Mouse (Mus musculus) forebrain, embryonic 15.5 days (tissue): Measurements from ENCODE around the gene Rnf10. TPM values are rescaled to one million over a fixed set of nuclear protein-coding genes. Genes with fewer than 3 reads are reported as not detected.
"Not testable (repeated sequence)": the region's sequence is repeated elsewhere in the genome, so short reads cannot be mapped to it uniquely, and the experiment has no call there.

Source experiments
- ATAC-seq: fragments of 200-750 bp; cut with Nextera tagmentation; replicated peaks from 2 replicates; pipeline ENCODE4 v1.8.0; 2017; ENCODE audit warnings: mild to moderate bottlenecking, moderate TSS enrichment, moderate library complexity
- H3K27ac ChIP-seq: fragments of 300-500 bp; sonication (generic); replicated peaks from 2 replicates; pipeline ENCODE4 v1.5.1; 2015; ENCODE audit warnings: mild to moderate bottlenecking, inconsistent platforms
- H3K27me3 ChIP-seq: fragments of 300-500 bp; sonication (generic); 2 replicates; pipeline ENCODE4 v1.6.1; 2015; ENCODE audit warnings: inconsistent platforms
- H3K36me3 ChIP-seq: fragments of 300-500 bp; sonication (generic); 2 replicates; pipeline ENCODE4 v1.6.1; 2015; ENCODE audit warnings: mild to moderate bottlenecking, inconsistent platforms
- H3K4me1 ChIP-seq: fragments of 300-500 bp; sonication (generic); 2 replicates; pipeline ENCODE4 v1.6.1; 2015; ENCODE audit warnings: inconsistent platforms
- H3K4me2 ChIP-seq: fragments of 300-500 bp; sonication (generic); replicated peaks from 2 replicates; pipeline ENCODE4 v1.6.1; 2015; ENCODE audit warnings: mild to moderate bottlenecking, inconsistent platforms
- H3K4me3 ChIP-seq: fragments of 300-500 bp; sonication (generic); 2 replicates; pipeline ENCODE4 v1.5.1; 2015; ENCODE audit warnings: mild to moderate bottlenecking, inconsistent platforms
- H3K9ac ChIP-seq: fragments of 300-500 bp; sonication (generic); replicated peaks from 2 replicates; pipeline ENCODE4 v1.6.1; 2015; ENCODE audit warnings: mild to moderate bottlenecking, inconsistent platforms
- H3K9me3 ChIP-seq: fragments of 300-500 bp; sonication (generic); 2 replicates; pipeline ENCODE4 v1.6.1; 2016; ENCODE audit warnings: inconsistent platforms
- WGBS: fragments of 180-500 bp; shearing (Covaris S2); methylation state at CpG from one replicate; pipeline ENCODE4 v1.1.7; 2015; ENCODE audit warnings: mixed read lengths; 5-methylcytosine and 5-hydroxymethylcytosine counted together
- polyA plus RNA-seq: library from polyadenylated mRNA; unstranded; fragments of >200 nt; fragmentation: Nextera tagmentation; extraction: Ambion mirVana; gene quantifications from 2 replicates; pipeline ENCODE4 v1.2.1, GENCODE M21; 2015

Rnf10 gene
- 185 and 191 TPM in 2 replicates for polyA plus RNA-seq

DNA sequence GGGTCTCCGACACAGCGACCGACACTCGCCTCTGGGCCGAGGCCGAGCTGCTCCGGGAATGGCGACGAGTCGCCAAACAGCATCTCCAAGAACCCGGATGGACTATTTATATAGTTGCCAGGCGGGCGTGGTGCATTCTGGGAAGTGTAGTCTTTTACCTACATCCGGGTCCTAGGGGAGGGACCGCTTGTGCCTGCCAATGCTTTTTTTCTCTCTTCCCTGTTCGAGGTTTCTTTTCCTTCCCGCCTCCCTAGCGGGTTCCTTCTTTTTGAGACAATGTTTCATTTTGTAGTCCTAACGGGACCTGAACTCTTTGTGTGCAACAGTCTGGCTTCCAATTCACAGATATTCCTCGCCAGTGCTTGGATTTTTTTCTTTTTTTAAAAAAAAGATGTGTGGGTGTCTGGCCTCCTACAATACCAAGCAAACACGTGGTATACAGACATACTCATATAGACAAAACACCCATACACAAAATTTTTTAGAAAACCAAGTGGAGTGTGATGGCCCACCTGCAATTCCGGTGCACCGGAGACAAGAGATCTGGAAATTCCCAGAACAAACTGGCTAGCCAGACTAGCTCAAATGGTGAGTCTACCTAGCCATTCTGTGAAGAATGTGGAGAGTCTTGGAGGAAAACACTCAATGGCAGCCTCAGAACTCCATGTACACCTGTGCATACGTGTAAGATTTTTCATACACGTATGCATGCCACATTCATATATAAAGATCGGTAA, at the start of gene Rnf10:
Rnf10 (minus strand) TSS at position 87 of the 737 bp plus-strand sequence.
- Histone ChIP-seq H3K27ac (peak within 1 kb of the TSS; percentile 90), H3K36me3 (0 out of 2 replicates have a peak, but pooled peaks cover 8% of the 10 kb centered on the region), H3K4me2 (peak within 1 kb of the TSS; percentile 66), H3K4me3 (peak within 1 kb of the TSS; percentile 94), H3K9ac (peak within 1 kb of the TSS; percentile 95), H3K4me1 (peaks cover 44% of the 10 kb centered on the region), H3K27me3 (no peaks in the 10 kb centered on the region), H3K9me3 (no peaks in the 10 kb centered on the region)
- 12% methylated on average over 26 of the region's 26 CpGs for WGBS
- peak; percentile 88 for ATAC-seq

DNA sequence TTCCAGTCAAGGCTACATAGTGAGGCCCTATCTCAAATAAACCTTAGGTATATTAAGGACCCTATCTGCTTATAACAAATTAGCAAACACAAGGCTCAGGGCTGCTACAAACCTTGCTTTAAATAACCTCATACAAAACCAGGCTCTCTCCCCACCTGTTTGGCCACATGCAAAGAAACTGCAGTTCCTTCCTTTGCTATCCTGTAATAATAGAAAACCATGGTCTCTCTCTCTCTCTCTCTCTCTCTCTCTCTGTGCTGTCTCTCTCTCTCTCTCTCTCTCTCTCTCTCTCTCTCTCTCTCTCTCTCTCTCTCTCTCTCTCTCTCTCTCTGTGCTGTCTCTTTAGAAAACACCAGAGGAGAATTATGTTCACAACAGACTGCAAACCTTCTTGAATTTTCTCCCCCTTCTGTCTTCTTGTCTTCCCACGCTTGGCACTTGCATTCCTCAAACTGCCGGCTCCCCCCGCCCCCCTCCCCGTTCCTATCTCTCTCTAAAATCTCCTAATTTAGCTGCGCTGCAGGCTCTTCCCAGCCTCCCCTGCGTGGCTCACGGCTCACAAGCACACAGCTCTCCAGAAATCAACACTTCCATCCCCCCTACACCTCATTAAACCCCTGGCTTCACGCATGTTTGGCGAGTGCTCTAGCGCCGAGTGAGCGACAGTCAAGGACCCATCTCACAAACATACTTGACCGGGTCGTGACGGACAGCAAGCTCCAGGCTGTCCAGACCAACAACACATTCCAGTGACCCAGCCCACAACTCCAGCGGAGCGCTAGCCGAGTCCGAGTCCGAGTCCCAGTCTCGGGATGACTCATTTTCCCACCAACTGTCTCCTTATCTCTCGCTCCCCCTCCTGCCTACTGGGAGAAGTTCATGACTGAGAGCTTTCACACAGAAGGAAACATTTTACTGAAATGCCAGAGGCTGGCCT, 46.6 kb upstream of the Rnf10 start:
- Histone ChIP-seq H3K4me2 (peak overlapping the region; percentile 79), H3K36me3 (no peaks in the 10 kb centered on the region), H3K4me1 (peaks cover 34% of the 10 kb centered on the region), H3K27me3 (no peaks in the 10 kb centered on the region), H3K4me3 (peak overlapping the region; percentile 43), H3K9ac (peak overlapping the region; percentile 51; the same call in 1 of the 2 replicates), H3K9me3 (no peaks in the 10 kb centered on the region), H3K27ac (peak overlapping the region; percentile 89)
- peak; percentile 72 for ATAC-seq
- WGBS, result 0% methylated on average over 22 of the region's 22 CpGs

DNA sequence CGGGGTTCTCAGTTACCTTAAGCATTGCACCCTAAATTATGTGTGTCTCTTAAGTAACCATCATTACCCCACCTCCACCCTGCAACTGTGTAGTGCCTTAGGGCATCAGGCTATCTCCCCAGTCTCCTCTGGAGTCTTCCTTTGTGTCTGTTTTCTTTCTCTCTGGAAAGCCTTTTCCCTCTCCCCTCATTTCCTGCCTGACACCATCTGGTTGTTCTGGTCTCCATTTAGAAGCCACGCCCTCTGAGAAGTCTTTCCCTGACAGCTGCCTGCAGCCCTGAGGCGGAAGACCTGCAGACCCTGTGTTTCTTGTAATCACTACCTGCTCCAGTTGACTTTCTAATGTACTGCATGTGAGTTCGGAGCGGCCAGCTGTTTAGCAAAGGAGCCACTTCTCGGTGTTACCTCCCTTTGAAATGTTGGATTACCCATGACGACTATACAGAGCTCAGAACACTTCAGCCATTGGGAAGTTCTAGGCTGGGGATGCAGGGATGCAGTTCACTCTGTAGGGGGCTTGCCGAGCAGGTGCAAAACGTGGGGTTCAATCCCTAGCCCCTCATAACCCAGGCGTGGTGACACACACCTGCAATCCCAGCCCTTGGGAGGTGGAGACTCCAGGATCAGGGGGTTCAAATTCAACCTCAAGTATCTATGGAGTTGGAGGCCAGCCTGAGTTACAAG, 45.1 kb upstream of the Rnf10 start:
- peak; percentile 29; the same call in 1 of the 2 replicates for ATAC-seq
- Histone ChIP-seq H3K4me1 (peaks cover 34% of the 10 kb centered on the region), H3K27me3 (no peaks in the 10 kb centered on the region), H3K4me3 (no peak overlapping the region), H3K36me3 (no peaks in the 10 kb centered on the region), H3K4me2 (no peak overlapping the region; the same call in 1 of the 2 replicates), H3K9me3 (no peaks in the 10 kb centered on the region), H3K9ac (0 out of 2 replicates have a peak overlapping the region, but pooled peaks have one; percentile 6), H3K27ac (peak overlapping the region; percentile 89)
- 10% methylated on average over 10 of the region's 10 CpGs for WGBS

DNA sequence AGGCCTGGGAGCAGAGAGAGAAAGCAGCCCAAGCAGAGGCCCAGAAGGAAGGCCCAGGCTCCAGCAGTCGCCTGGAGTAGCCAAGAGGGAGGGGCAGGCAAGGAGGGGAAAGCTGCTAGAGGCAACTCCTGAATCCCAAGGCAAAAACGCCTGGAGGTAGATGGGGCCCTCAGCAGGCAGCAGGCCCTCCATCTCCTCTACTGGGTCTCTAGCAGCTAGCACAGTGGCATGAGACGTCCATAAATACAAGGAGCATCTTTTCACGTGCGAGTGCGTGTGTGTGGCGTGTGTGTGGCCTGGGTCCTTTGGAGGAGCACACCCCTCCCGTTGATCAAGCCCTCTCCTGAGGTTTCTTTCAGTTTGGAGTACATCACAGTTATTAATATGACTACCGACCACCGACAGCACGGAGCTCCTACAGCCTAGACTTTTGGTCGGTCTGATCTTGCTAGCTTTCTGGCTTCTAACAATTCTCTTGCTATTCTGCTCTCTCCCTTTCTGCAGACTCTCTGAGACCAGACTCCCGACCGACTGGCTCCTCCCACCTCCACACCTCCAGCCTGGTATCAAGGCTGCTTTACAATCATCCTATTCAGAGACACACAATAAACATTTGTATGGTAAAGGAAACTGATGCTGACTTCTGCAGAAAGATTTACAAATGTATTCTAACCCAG, 44.4 kb upstream of the Rnf10 start:
- Histone ChIP-seq H3K36me3 (no peaks in the 10 kb centered on the region), H3K4me1 (peaks cover 34% of the 10 kb centered on the region), H3K4me2 (no peak overlapping the region), H3K4me3 (no peak overlapping the region), H3K9me3 (no peaks in the 10 kb centered on the region), H3K27ac (peak overlapping the region; percentile 89), H3K27me3 (no peaks in the 10 kb centered on the region), H3K9ac (peak overlapping the region; percentile 34)
- WGBS, result 6% methylated on average over 14 of the region's 14 CpGs
- peak; percentile 26 for ATAC-seq

DNA sequence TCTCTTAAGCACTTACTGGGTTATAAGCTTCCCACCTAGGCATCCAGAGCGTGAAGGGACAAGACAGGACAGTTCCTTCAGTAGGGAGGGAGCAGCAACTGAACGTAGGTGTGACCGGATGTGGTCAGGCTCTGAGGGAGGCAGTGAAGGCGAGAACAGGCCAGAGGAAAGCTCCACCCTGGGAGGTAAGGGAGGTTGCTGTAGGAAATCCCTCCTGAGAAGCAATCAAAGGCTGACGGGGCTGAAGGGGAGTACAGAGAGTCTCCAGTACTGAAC, 40.9 kb upstream of the Rnf10 start:
- H3K27ac ChIP-seq, result no peak overlapping the region
- 47% methylated on average over 5 of the region's 5 CpGs for WGBS
- no peaks in the 10 kb centered on the region for H3K36me3 ChIP-seq
- no peaks in the 10 kb centered on the region for H3K27me3 ChIP-seq
- H3K4me3 ChIP-seq, result no peak overlapping the region
- H3K4me1 ChIP-seq, result peaks cover 22% of the 10 kb centered on the region
- no peak for ATAC-seq
- no peak overlapping the region for H3K9ac ChIP-seq
- H3K4me2 ChIP-seq, result no peak overlapping the region
- H3K9me3 ChIP-seq, result no peaks in the 10 kb centered on the region

DNA sequence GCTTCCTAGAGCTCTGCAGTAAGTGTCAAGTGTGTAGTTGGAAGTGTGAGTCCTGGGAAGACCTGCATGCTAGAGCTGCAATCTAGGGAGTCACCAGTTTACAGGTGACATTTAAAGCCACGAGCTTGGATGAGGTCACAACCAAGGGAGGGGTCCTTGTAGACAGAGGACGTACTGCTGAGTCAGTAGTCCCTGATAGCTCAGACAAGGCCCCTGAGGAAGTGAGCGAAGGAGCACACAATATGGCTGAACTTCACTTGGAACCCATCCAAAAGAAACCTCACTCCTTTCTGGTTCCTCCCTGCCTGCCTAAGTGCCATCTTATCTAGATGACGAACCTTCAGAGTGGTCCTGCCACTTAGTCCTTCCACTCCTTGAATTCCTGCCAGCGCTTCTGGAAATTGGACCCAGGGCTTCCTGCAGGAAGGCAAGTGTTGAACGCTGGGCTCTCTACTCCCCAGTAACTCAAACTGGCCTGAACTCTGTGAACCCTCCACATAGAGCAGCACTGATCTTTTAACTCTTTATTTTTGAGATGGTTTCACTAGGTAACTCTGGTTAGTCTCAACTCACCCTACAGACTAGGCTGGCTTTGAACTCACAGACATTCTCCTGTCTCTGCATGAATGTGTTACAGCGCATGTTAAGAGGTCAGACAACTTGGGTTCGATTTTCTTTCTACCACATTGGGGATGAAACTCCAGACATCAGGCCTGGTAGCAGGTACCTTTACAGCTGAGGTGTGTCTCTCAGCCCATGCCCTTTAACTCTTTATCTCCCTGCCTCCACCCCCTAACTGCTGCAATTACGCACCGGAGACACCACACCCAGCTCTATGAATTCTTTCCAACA, 40.3 kb upstream of the Rnf10 start:
- Histone ChIP-seq H3K4me1 (peaks cover 16% of the 10 kb centered on the region), H3K27ac (no peak overlapping the region), H3K27me3 (no peaks in the 10 kb centered on the region), H3K4me3 (no peak overlapping the region), H3K4me2 (no peak overlapping the region), H3K9me3 (no peaks in the 10 kb centered on the region), H3K36me3 (no peaks in the 10 kb centered on the region), H3K9ac (no peak overlapping the region)
- WGBS, result 69% methylated on average over 10 of the region's 10 CpGs
- no peak for ATAC-seq

DNA sequence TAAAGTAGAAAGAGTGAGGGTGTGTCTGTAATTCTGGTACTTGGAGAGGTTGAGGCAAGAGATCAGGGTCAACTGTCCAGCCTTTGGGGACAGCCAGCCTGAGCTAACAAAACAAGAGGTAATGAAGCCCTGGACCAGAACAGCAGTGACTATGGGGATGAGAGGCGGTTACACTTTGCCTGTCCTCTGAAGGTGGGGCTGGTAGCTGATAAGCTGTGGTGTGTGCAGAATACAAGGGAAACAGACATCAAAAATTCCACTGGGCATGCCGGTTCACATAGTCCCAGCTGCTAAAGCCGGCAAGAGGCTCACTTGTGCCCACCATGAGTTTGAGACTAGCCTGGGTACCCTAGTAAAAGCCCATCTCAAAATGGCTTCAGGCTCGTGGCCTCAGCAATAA, 39.7 kb upstream of the Rnf10 start:
- Histone ChIP-seq H3K9me3 (no peaks in the 10 kb centered on the region), H3K9ac (no peak overlapping the region), H3K27ac (no peak overlapping the region), H3K4me1 (peaks cover 9% of the 10 kb centered on the region), H3K27me3 (no peaks in the 10 kb centered on the region), H3K4me3 (no peak overlapping the region), H3K4me2 (no peak overlapping the region), H3K36me3 (no peaks in the 10 kb centered on the region)
- no peak for ATAC-seq
- 91% methylated on average over 4 of the region's 4 CpGs for WGBS

DNA sequence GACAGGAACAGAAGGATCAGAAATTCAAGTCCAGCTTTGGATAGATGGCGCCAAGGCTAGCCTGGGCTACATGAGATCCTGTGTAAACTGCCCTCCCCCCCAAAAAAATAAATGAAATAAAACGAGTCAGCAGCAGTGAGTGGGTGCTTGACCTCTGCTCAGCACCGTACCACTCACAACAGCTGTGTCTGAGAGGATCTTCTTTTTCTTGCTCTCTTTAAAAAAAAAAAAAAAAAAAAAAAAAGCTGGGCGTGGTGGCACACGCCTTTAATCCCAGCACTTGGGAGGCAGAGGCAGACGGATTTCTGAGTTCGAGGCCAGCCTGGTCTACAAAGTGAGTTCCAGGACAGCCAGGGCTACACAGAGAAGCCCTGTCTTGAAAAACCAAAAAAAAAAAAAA, 29.5 kb upstream of the Rnf10 start:
- Histone ChIP-seq H3K4me2 (peak overlapping the region; percentile 63; the same call in 1 of the 2 replicates), H3K36me3 (peaks cover 16% of the 10 kb centered on the region), H3K4me3 (peak overlapping the region; percentile 97; the same call in 1 of the 2 replicates), H3K4me1 (peaks cover 31% of the 10 kb centered on the region)
- H3K27me3 ChIP-seq, ATAC-seq, H3K9me3 ChIP-seq, H3K27ac ChIP-seq, H3K9ac ChIP-seq: not testable (repeated sequence)
- WGBS, result 91% methylated on average over 5 of the region's 7 CpGs

DNA sequence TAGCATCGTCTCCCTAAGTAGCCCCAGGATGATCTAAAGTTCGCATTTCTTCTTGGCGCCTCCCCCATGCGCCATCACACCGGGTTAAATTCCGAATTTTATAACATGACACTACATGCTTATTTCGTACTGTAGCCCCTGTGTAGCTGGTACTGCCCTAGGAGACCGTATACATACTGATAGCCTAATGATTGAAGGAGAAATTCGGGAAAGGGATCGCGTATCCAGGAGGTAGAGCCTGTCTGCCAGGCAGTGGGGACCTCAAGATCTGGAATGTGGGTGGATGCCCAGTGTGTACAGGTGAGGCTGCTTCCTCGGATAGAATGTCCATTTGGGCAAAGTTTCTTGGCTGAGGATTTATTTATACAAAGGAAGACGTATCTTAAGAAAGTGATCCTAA, 28.9 kb upstream of the Rnf10 start:
- 31% methylated on average over 13 of the region's 13 CpGs for WGBS

DNA sequence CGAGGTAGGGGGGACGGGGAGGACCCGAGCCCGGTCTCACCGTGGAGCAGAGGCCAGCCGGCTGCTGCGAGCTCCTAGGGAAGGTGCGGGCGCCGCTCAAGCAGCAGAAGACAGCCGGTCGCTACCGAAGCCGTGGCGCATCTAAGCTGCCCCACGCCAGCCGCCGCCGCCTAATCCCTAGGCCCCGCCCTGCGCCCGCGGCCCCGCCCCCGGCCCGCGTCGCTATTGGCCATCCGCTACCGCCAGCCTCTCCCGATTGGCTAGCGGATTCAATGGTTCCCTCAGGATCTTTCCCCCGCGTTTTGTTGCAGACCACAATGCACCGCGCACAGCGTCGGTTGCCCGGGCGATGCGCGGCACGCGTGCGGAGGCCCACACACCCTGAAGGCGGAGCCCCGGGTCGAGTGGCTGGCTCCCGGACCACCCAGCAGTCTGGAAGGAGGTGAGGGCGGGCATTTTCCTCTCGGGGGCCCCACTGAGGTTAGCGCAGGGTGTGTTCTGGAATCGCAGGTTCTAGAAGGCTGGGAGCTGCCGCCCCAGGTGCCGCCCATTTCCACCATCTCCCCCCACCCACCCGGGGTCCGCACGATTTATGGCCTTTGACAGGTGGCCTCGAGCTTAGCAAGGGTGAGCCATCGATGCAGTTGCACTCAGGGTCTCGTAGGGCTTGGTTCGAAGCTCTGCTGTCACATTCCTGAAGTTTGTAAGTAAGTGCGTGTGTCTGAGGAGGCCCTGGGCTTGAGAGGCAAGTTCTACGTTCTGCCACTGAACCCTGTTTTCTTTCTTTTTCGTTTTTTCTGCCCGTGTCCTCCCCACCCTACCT, 28.3 kb upstream of the Rnf10 start, which contains the start of gene Dynll1:
Dynll1 (minus strand) TSS at position 208 of the 823 bp plus-strand sequence.
- peak within 1 kb of the TSS; percentile 96 for H3K27ac ChIP-seq
- H3K36me3 ChIP-seq, result peaks cover 21% of the 10 kb centered on the region
- peak within 1 kb of the TSS; percentile 93 for H3K9ac ChIP-seq
- peak; percentile 98 for ATAC-seq
- under 1% methylated on average over 58 of the region's 66 CpGs for WGBS
- peak within 1 kb of the TSS; percentile 97 for H3K4me3 ChIP-seq
- H3K27me3 ChIP-seq, result no peaks in the 10 kb centered on the region
- H3K4me2 ChIP-seq, result peak within 1 kb of the TSS; percentile 70
- no peaks in the 10 kb centered on the region for H3K9me3 ChIP-seq
- H3K4me1 ChIP-seq, result peaks cover 34% of the 10 kb centered on the region

More for the DNA sequence above, 28.9 kb upstream of the Rnf10 start:
- Histone ChIP-seq H3K36me3 (peaks cover 20% of the 10 kb centered on the region), H3K4me3 (peak overlapping the region; percentile 97), H3K4me1 (peaks cover 34% of the 10 kb centered on the region), H3K27ac (0 out of 2 replicates have a peak overlapping the region, but pooled peaks have one; percentile 44), H3K4me2 (peak overlapping the region; percentile 63), H3K27me3 (no peaks in the 10 kb centered on the region), H3K9me3 (no peaks in the 10 kb centered on the region), H3K9ac (peak overlapping the region; percentile 49)
- no peak for ATAC-seq
